ENCODE assay signal across 28 mouse cellular contexts in the genomic region with DNA sequence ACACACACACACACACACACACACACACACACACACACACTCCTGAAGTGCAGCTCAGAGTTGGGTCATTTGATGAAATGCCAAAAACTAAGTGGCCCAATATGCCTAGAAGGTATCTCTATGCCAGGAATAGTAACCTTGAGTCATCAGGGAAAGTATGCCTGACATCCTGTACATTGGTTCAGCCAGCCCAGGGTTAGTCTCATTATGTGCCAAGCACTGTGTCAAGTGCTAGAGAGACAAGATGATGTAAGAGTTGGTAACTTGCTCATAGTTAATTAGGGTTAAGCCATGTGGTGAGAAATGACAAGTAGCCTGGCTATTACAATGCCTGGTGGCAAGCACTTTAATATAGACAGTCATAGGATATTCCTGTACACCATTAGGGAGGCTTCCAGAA. TPM values are rescaled to one million over a fixed set of nuclear protein-coding genes. Genes with fewer than 3 reads are reported as not detected.
DNase-seq lines count a peak whose midpoint lies in the region; ATAC-seq and TF ChIP-seq lines count a peak whose summit lies in the region.
"Had no signal": no experiment of that assay in that cellular context is flagged by ENCODE, and none has a peak within 500 bp of the region (broad histone marks: within the 10 kb centered on the region; RNA-seq: fewer than 3 reads in every experiment).

No protein-coding gene starts in this region.

- H3K4me2 ChIP-seq in lung, postnatal 0 days (replicated peaks; ENCODE audit: low read depth, low read length) = no peak overlapping the region
- no peak overlapping the region for H3K4me2 ChIP-seq in heart, embryonic 15.5 days
- H3K4me2 ChIP-seq in midbrain, embryonic 13.5 days (replicated peaks) = no peak overlapping the region
- H3K4me2 ChIP-seq: forebrain, embryonic 12.5 days; intestine, embryonic 15.5 days; liver, embryonic 15.5 days; lung, embryonic 15.5 days had no signal

- TF ChIP-seq CTCF in lung, postnatal 0 days (IDR thresholded peaks at IDR 0.05) = no peak
- no peak for TF ChIP-seq CTCF in Patski (IDR thresholded peaks at IDR 0.05)

- CTCF ChIA-PET in Patski (lab: Charles Lee) = interaction anchor here (1.7 to 2.1 kb wide), 3 partner anchors 12 to 55 kb away, joined by 4 to 6 read pairs (median 4); no protein-coding TSS in a partner anchor

- no peak overlapping the region for H3K4me3 ChIP-seq in lung, postnatal 0 days (ENCODE audit: low read depth, low read length)
- H3K4me3 ChIP-seq in heart, embryonic 15.5 days = no peak overlapping the region
- no peak overlapping the region for H3K4me3 ChIP-seq in midbrain, embryonic 13.5 days (replicated peaks)
- H3K4me3 ChIP-seq: forebrain, embryonic 12.5 days; gastrocnemius, adult 2 months; hindbrain, embryonic 10.5 days; intestine, embryonic 15.5 days; limb, embryonic 10.5 days; liver, embryonic 15.5 days; lung, embryonic 15.5 days; midbrain, embryonic 10.5 days had no signal

- POLR2A ChIA-PET in Patski (lab: Charles Lee) = no interaction called here

- no peak overlapping the region for H3K9ac ChIP-seq in lung, postnatal 0 days (replicated peaks; ENCODE audit: low read depth)
- H3K9ac ChIP-seq in heart, embryonic 15.5 days = no peak overlapping the region
- H3K9ac ChIP-seq in midbrain, embryonic 13.5 days (replicated peaks) = no peak overlapping the region
- H3K9ac ChIP-seq: forebrain, embryonic 12.5 days; intestine, embryonic 15.5 days; liver, embryonic 15.5 days; lung, embryonic 15.5 days had no signal

- no peaks in the 10 kb centered on the region for H3K27me3 ChIP-seq in lung, postnatal 0 days (replicated peaks; ENCODE audit: insufficient read depth, low read length)
- no peaks in the 10 kb centered on the region for H3K27me3 ChIP-seq in Patski
- H3K27me3 ChIP-seq in heart, embryonic 15.5 days = no peaks in the 10 kb centered on the region
- H3K27me3 ChIP-seq in midbrain, embryonic 13.5 days = no peaks in the 10 kb centered on the region
- H3K27me3 ChIP-seq: forebrain, embryonic 12.5 days; intestine, embryonic 15.5 days; liver, embryonic 15.5 days; lung, embryonic 15.5 days had no signal

- H3K4me1 ChIP-seq in lung, postnatal 0 days (ENCODE audit: insufficient read depth, low read depth, low read length) = no peaks in the 10 kb centered on the region
- peaks cover 12% of the 10 kb centered on the region for H3K4me1 ChIP-seq in heart, embryonic 15.5 days (replicated peaks)
- H3K4me1 ChIP-seq in midbrain, embryonic 13.5 days (replicated peaks) = no peaks in the 10 kb centered on the region
- H3K4me1 ChIP-seq: forebrain, embryonic 12.5 days; hindbrain, embryonic 10.5 days; limb, embryonic 10.5 days; liver, embryonic 15.5 days; lung, embryonic 15.5 days; midbrain, embryonic 10.5 days had no signal

- no peaks in the 10 kb centered on the region for H3K9me3 ChIP-seq in lung, postnatal 0 days (ENCODE audit: low read length)
- no peaks in the 10 kb centered on the region for H3K9me3 ChIP-seq in heart, embryonic 15.5 days (replicated peaks)
- H3K9me3 ChIP-seq in midbrain, embryonic 13.5 days = no peaks in the 10 kb centered on the region
- H3K9me3 ChIP-seq: forebrain, embryonic 12.5 days; hindbrain, embryonic 10.5 days; intestine, embryonic 15.5 days; limb, embryonic 10.5 days; liver, embryonic 15.5 days; lung, embryonic 15.5 days; midbrain, embryonic 10.5 days had no signal

- 0 out of 2 replicates have a peak, but pooled peaks have one; percentile 14 for TF ChIP-seq EP300 in lung, postnatal 0 days (IDR thresholded peaks at IDR 0.05)

- H3K27ac ChIP-seq in lung, postnatal 0 days (ENCODE audit: low read length) = no peak overlapping the region
- peak overlapping the region; percentile 58; the same call in 1 of the 2 replicates for H3K27ac ChIP-seq in heart, embryonic 15.5 days
- H3K27ac ChIP-seq in midbrain, embryonic 13.5 days = no peak overlapping the region
- H3K27ac ChIP-seq: forebrain, embryonic 12.5 days; gastrocnemius, adult 2 months; hindbrain, embryonic 10.5 days; intestine, embryonic 15.5 days; limb, embryonic 10.5 days; liver, embryonic 15.5 days; lung, embryonic 15.5 days; macrophage; midbrain, embryonic 10.5 days had no signal

- 0 out of 2 replicates have a peak, but pooled peaks have one; percentile 19 for ATAC-seq in lung, postnatal 0 days
- peak; percentile 85 for ATAC-seq in Patski
- ATAC-seq in heart, embryonic 15.5 days (replicated peaks; ENCODE audit: insufficient number of reproducible peaks, insufficient read depth, low FRiP score, low read depth) = peak; percentile 83
- ATAC-seq in midbrain, embryonic 13.5 days = no peak
- ATAC-seq: CD4-positive, CD25-positive, alpha-beta regulatory T cell, adult 4 months; hindbrain, embryonic 16.5 days; intestine, embryonic 15.5 days had no signal

- H3K36me3 ChIP-seq in lung, postnatal 0 days (ENCODE audit: insufficient read depth, low read length) = no peaks in the 10 kb centered on the region
- no peaks in the 10 kb centered on the region for H3K36me3 ChIP-seq in heart, embryonic 15.5 days
- H3K36me3 ChIP-seq in midbrain, embryonic 13.5 days = no peaks in the 10 kb centered on the region
- H3K36me3 ChIP-seq: forebrain, embryonic 12.5 days; hindbrain, embryonic 10.5 days; intestine, embryonic 15.5 days; limb, embryonic 10.5 days; liver, embryonic 15.5 days; lung, embryonic 15.5 days; midbrain, embryonic 10.5 days had no signal

- no peak for DNase-seq in lung, postnatal 0 days (ENCODE audit: low spot score)
- DNase-seq in lung, postnatal 10 days = no peak
- peak; percentile 86 for DNase-seq in Patski (ENCODE audit: low read depth, low spot score)
- no peak for DNase-seq in right cerebral cortex, postnatal 14 days
- DNase-seq in thymus, postnatal 10 days (ENCODE audit: low spot score in 2 of 2) = no peak
- DNase-seq: adrenal gland, adult 8-10 months; cerebellum, adult 18-20 months; cerebellum, postnatal 14 days; gastrocnemius, adult 2 months; kidney, adult 8-10 months; kidney, postnatal 10 days; liver; thymus, postnatal 25 days had no signal

- in situ Hi-C loops in Patski (cut with MboI; ENCODE audit: low pct_unique_long_range_greater_than_20kb) = no loop called here

RNA-seq across cellular contexts. Expression of a gene that starts 3.3 kb away (rescaled TPM):
- polyA plus RNA-seq in lung, postnatal 0 days (2015; fragmentation: Nextera tagmentation; extraction: Ambion mirVana) = 0.37 and 41.3 TPM in 2 replicates
- polyA plus RNA-seq in Patski (2021) = 2.6 TPM
- not detected in 2 replicates for polyA plus RNA-seq in heart, embryonic 15.5 days (2015; fragmentation: Nextera tagmentation; extraction: Ambion mirVana)
- not detected in 2 replicates for polyA plus RNA-seq in midbrain, embryonic 13.5 days (2015; fragmentation: Nextera tagmentation; extraction: Ambion mirVana)
- polyA plus RNA-seq: embryonic facial prominence, embryonic 11.5 days; forebrain, embryonic 12.5 days; frontal cortex, adult 2 months; gonadal fat pad, adult 2 months; hindbrain, embryonic 16.5 days; limb, embryonic 10.5 days; liver, embryonic 15.5 days; lung, embryonic 15.5 days; macrophage; midbrain, embryonic 10.5 days had no signal

RNA-seq across cellular contexts. Expression of a gene that starts 39.6 kb away (rescaled TPM):
- polyA plus RNA-seq in lung, postnatal 0 days (2015; fragmentation: Nextera tagmentation; extraction: Ambion mirVana) = 1.1 and 2.3 TPM in 2 replicates
- 0.27 TPM for polyA plus RNA-seq in Patski (2021)
- 0.13 and 0.16 TPM in 2 replicates for polyA plus RNA-seq in heart, embryonic 15.5 days (2015; fragmentation: Nextera tagmentation; extraction: Ambion mirVana)
- polyA plus RNA-seq in midbrain, embryonic 13.5 days (2015; fragmentation: Nextera tagmentation; extraction: Ambion mirVana) = 0.40 and 0.81 TPM in 2 replicates
- polyA plus RNA-seq: CD4-positive, CD25-positive, alpha-beta regulatory T cell, adult 4 months; embryonic facial prominence, embryonic 11.5 days; intestine, embryonic 15.5 days; limb, embryonic 10.5 days; liver, embryonic 15.5 days; macrophage had no signal

RNA-seq across cellular contexts. Expression of a gene that starts 59.2 kb away (rescaled TPM):
- 0.16 TPM in 1 of 2 replicates, not detected in the other for polyA plus RNA-seq in lung, postnatal 0 days (2015; fragmentation: Nextera tagmentation; extraction: Ambion mirVana)
- not detected for polyA plus RNA-seq in Patski (2021)
- not detected in 2 replicates for polyA plus RNA-seq in heart, embryonic 15.5 days (2015; fragmentation: Nextera tagmentation; extraction: Ambion mirVana)
- polyA plus RNA-seq in midbrain, embryonic 13.5 days (2015; fragmentation: Nextera tagmentation; extraction: Ambion mirVana) = not detected in 2 replicates
- polyA plus RNA-seq: CD4-positive, CD25-positive, alpha-beta regulatory T cell, adult 4 months; embryonic facial prominence, embryonic 11.5 days; forebrain, embryonic 12.5 days; gonadal fat pad, adult 2 months; hindbrain, embryonic 10.5 days; hindbrain, embryonic 16.5 days; intestine, embryonic 15.5 days; limb, embryonic 10.5 days; liver, embryonic 15.5 days; lung, embryonic 15.5 days; macrophage; midbrain, embryonic 10.5 days had no signal
